Mouse (Mus musculus): Measurements from ENCODE around the gene Gm3435. TPM values are rescaled to one million over a fixed set of nuclear protein-coding genes. Genes with fewer than 3 reads are reported as not detected.
"Not testable (repeated sequence)": the region's sequence is repeated elsewhere in the genome, so short reads cannot be mapped to it uniquely, and the experiment has no call there.

Gene Gm3435
- total RNA-seq, 2 experiments from 2014 or later = 6.7 to 9.4 TPM

GRCm38 (mm10) chr17:15031414-15031813 lies 21.4 kb downstream of the Gm3435 start:
- DNase-seq (ENCODE audit: low spot score in 2 of 2) = not testable (repeated sequence)

DNA sequence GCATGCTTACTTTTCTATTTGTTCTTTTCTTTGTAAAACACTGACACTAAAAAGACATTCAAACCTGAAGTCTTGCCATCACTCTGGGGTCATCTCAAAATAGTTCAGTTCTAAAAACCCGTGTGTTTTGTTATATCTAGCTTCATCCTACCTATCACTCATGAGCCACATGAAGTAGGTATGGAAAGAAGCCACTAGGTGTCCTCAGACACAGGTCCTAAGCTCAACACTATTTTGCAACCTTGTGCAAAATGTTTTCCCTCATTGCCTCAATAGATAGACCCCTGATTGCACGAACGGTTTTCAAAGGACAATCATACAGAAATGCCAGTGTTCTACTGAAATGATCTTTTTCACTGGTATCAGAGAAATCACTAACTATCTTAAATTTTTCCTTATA lies 30.5 kb downstream of the Gm3435 start:
- DNase-seq (ENCODE audit: low spot score in 2 of 2) = not testable (repeated sequence)

DNA sequence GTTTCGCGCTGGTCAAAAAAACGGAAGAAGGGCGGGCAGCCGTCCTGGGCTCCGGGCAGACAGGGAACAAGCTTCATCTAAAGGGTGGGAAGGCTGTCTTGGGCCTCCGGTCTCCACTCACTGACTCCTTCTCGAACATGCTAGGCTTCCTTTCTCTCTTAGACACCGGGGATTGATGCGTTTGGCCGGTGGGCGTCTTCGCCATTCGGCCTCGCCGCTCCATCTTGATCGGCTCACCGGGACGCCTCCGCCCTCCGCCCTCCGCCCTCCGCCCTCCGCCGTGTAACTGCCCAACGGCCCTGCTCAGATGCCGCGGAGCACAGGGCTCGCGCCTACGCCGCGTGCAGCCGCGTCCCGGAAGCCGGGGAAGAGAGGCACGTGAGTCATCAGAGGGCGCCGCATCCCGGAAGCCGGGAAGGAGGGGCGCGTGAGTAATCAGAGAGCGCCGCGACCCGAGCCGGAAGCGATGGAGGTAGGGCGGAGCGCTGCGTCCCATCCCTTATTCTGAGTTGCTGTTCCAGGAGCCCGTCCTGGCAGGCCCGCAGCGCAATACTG lies 31.3 kb downstream of the Gm3435 start, which contains the start of the genes Ermard, Tcte3 and Gm3448:
TSS of gene Ermard (plus strand) at position 34 of the 555 bp plus-strand sequence.
TSS of gene Tcte3 (minus strand) at position 314 of the 555 bp plus-strand sequence.
TSS of gene Gm3448 (minus strand) at position 363 of the 555 bp plus-strand sequence.
- peak in 1 of 2 experiments; percentile 20 for DNase-seq (ENCODE audit: low spot score in 2 of 2)

GRCm38 (mm10) chr17:15050338-15050737 lies 40.4 kb downstream of the Gm3435 start:
- not testable (repeated sequence) for DNase-seq (ENCODE audit: low spot score in 2 of 2)

DNA sequence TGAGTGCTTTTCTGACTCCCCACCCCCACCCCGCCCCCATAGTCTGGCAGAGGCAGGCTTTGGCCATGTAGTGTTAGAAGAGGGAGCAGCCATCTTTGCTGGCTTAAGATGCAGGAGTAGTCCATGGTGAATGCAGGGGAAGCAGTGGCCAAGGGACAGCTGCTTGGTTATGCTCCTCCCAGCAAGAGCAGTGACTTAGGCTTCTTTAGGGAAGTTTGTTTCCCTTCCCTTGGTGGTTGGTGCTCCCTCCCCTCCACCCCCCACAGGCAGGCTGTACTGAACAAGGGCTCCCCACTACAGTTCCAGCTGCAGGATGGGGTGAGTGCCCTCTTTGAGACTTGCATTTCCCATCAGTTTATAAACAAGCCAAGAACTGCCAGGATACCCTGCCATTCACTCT lies 42.8 kb downstream of the Gm3435 start:
- not testable (repeated sequence) for DNase-seq (ENCODE audit: low spot score in 2 of 2)

GRCm38 (mm10) chr17:15053183-15053828 lies 43.3 kb downstream of the Gm3435 start:
- DNase-seq (ENCODE audit: low spot score in 2 of 2) = not testable (repeated sequence)

DNA sequence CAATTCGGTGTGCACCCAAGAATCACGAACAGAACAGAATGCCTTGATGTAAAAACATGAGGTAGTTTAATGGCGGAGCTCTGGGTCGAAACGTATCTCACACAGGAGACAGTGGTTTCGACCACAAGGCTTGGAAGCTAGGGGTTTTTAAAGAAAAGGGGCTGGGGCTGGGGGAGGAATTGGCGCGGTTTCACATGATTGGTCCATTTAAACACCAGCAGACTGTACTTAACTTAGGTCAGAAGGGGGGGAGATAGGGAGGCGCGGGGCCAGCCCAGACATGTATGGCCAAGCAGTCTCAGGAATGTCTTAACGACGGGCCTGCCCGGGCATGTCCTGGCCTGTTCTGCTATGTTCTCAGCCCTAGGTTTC lies 43.8 kb downstream of the Gm3435 start:
- not testable (repeated sequence) for DNase-seq (ENCODE audit: low spot score in 2 of 2)

DNA sequence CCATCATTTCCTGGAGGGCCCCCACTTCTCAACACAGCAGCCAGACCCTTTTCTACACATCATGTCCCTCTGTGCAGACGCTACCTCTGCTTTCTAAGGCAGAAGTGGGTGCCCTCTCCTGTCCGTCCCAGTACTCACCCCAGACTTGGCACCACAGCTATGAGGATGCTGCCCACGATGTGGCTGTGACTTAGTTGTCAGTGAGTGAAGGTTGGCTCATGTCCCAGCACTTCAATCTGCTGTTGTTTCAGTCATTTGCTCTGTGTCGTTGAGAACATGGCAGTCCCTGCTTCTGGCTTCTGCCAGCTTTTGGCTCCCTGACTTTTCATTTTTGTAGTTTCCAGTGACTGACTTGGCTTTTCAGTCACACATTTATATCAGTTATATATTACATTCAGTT lies 45.9 kb downstream of the Gm3435 start:
- DNase-seq (ENCODE audit: low spot score in 2 of 2) = no peak

GRCm38 (mm10) chr17:15058161-15058591 lies 48.2 kb downstream of the Gm3435 start:
- DNase-seq (ENCODE audit: low spot score in 2 of 2) = no peak

DNA sequence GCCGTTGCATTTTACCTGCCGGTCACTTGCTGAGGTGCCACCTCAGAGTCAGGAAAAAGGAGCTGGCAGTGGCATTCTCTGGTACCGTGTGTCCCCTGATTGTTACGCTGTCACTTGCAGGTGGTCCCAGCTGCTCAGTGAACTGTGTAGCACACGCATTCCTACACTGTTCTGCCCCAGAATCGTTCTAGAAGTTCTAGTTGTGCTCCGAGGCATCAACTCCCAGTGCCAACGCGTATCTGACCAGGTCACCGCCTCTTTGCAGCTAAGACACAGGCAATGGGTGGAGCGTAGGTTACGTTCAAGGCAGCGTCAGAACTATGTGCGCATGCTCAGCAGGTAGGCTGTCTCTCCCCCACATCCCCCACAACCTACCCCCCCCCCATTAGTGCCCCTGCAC lies 49.7 kb downstream of the Gm3435 start:
- no peak for DNase-seq (ENCODE audit: low spot score in 2 of 2)

GRCm38 (mm10) chr17:15060356-15060755 lies 50.4 kb downstream of the Gm3435 start:
- no peak for DNase-seq (ENCODE audit: low spot score in 2 of 2)

GRCm38 (mm10) chr17:15065391-15066024 lies 55.5 kb downstream of the Gm3435 start:
- peak in 1 of 2 experiments; percentile 46 for DNase-seq (ENCODE audit: low spot score in 2 of 2)

GRCm38 (mm10) chr17:15066066-15066465 lies 56.1 kb downstream of the Gm3435 start:
- DNase-seq (ENCODE audit: low spot score in 2 of 2) = no peak

DNA sequence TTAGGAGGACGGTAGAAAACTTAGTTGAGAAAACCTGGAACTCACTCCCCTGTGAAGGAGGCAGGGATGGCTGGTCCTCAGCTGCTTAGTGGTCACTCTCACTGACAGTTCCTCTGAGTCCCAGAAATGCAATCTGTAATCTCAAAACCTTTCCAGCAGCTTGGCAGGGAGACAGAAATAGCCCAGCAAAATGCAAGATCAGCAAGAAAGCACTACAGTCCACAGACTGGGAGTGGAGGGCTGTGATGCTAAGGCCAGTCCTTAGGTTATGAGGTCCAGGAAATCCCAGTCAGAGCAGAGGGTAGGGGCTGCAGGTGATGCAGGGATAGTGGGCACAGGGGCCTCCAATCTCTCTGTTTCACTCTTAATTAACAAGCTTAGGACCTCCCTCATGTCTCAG lies 56.9 kb downstream of the Gm3435 start:
- DNase-seq (ENCODE audit: low spot score in 2 of 2) = no peak

- no peak for DNase-seq (ENCODE audit: low spot score in 2 of 2)
These were observed 58.2 kb downstream of the Gm3435 start for GRCm38 (mm10) chr17:15068040-15068792.

GRCm38 (mm10) chr17:15069124-15069523 lies 59.1 kb downstream of the Gm3435 start:
- DNase-seq (ENCODE audit: low spot score in 2 of 2) = no peak

Other genes with a start within 250 kb of the Gm3435 start
- gene Wdr27, start 67.0 kb upstream of the Gm3435 start, total RNA-seq (2021) = 1 to 10 TPM; 7.2 to 9.2 TPM
- gene 1600012H06Rik, start 67.0 kb upstream of the Gm3435 start, total RNA-seq (2021) = 10 to 100 TPM; 37.3 to 39.5 TPM
- gene Phf10, start 48.9 kb upstream of the Gm3435 start, total RNA-seq (2021) = 10 to 100 TPM; 76.9 to 81.2 TPM
- gene 9030025P20Rik, start 31.7 kb upstream of the Gm3435 start, total RNA-seq (2021) = 10 to 100 TPM; 10.4 to 12.2 TPM
- not detected for gene Gm3417, start 31.4 kb upstream of the Gm3435 start, total RNA-seq (2021)
- gene Ermard, start 31.0 kb downstream of the Gm3435 start, total RNA-seq (2021) = 10 to 100 TPM; 91.8 to 93.3 TPM
- 1 to 10 TPM; 5.3 to 6.7 TPM for gene Tcte3, start 31.3 kb downstream of the Gm3435 start, total RNA-seq (2021)
- 1 to 10 TPM; 8.4 to 8.8 TPM for gene Gm3448, start 31.4 kb downstream of the Gm3435 start, total RNA-seq (2021)

Measured in adrenal gland, postnatal 4 days (tissue).